Mouse (Mus musculus): ENCODE measurements around the gene Pgbd5. TPM values are rescaled to one million over a fixed set of nuclear protein-coding genes. Genes with fewer than 3 reads are reported as not detected.

The Pgbd5 gene
- polyA plus RNA-seq, 1 experiment, result 20.0 TPM

- Histone ChIP-seq H3K4me1 (ENCODE audit: control insufficient read depth, insufficient read depth, low read length) (no peaks in the 10 kb centered on the region), H3K27me3 (ENCODE audit: control insufficient read depth, insufficient read depth, low read length) (no peaks in the 10 kb centered on the region), H3K27ac (ENCODE audit: control insufficient read depth, insufficient read depth, low read depth, low read length) (no peak overlapping the region), H3K4me3 (ENCODE audit: control insufficient read depth, low read depth, low read length) (no peak overlapping the region), H3K36me3 (ENCODE audit: control insufficient read depth, insufficient read depth, low read length) (no peaks in the 10 kb centered on the region)
- TF ChIP-seq CTCF (IDR thresholded peaks at IDR 0.05; ENCODE audit: control insufficient read depth, insufficient read depth, insufficient replicate concordance, low read depth, low read length) (no peak), POLR2A (IDR thresholded peaks at IDR 0.05; ENCODE audit: control insufficient read depth, low read depth, low read length) (no peak)
Measured at GRCm38 (mm10) chr8:124348087-124348486, 91.4 kb downstream of the Pgbd5 start.

DNA sequence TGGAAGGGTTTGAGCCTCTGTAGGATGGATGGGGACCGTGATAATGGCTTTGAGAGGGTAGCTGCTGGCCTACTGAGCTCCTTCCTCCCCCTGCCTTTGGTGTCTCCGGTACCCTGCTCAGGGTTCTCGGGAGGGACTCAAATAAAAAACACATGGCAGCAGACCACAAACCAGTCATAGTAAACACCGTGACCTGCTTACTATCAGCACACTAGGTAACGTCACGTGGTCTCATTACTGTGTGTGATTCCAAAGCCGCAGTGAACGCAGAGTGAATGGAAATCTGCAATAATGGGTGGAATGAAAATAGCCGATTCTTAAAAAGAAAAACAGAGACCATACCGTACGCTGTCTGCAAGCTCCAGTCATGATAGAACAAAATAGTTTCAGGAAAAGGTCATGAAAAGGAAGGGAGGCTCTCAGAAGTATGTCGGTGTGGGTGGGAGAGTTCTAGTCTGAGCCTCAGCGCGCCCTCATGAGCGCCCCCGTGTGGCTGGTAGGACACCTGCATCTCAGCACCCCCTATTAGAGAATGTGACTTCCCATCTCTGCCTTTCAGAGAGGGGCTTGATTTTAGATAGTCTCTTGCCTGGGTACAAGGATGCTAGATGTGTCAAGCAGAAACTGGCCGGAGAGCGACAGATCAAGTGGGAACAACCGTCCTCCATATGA is 92.5 kb downstream of the Pgbd5 start:
- H3K4me3 ChIP-seq (ENCODE audit: control insufficient read depth, low read depth, low read length), result no peak overlapping the region

DNA sequence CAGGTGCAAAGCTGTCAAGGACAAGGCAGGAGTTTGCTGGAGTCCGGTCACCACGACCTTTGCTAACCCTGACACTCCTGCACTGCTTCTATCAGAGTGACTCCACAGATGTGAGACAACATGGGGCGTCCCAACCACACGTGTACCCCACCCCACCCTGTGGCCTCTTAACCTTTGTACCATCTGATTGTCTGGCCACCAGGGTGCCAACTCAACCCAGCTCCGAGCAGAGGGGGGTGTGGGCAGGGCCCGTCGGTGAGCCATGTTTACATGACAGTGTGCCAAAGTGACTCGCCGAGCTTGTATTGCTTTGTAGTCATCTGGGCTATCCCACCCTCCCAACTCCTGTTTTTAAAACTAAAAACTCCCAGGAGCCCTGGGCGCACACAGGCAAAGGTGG is 94.4 kb downstream of the Pgbd5 start:
- Histone ChIP-seq H3K4me3 (ENCODE audit: control insufficient read depth, low read depth, low read length) (no peak overlapping the region), H3K36me3 (ENCODE audit: control insufficient read depth, insufficient read depth, low read length) (no peaks in the 10 kb centered on the region), H3K4me1 (ENCODE audit: control insufficient read depth, insufficient read depth, low read length) (no peaks in the 10 kb centered on the region), H3K27me3 (ENCODE audit: control insufficient read depth, insufficient read depth, low read length) (no peaks in the 10 kb centered on the region), H3K27ac (ENCODE audit: control insufficient read depth, insufficient read depth, low read depth, low read length) (no peak overlapping the region)
- TF ChIP-seq POLR2A (IDR thresholded peaks at IDR 0.05; ENCODE audit: control insufficient read depth, low read depth, low read length), result no peak
- TF ChIP-seq CTCF (IDR thresholded peaks at IDR 0.05; ENCODE audit: control insufficient read depth, insufficient read depth, insufficient replicate concordance, low read depth, low read length), result no peak

More for the DNA sequence above, 92.5 kb downstream of the Pgbd5 start:
- TF ChIP-seq CTCF (IDR thresholded peaks at IDR 0.05; ENCODE audit: control insufficient read depth, insufficient read depth, insufficient replicate concordance, low read depth, low read length) (peak; percentile 87; the same call in 1 of the 2 replicates), POLR2A (IDR thresholded peaks at IDR 0.05; ENCODE audit: control insufficient read depth, low read depth, low read length) (no peak)
- Histone ChIP-seq H3K27ac (ENCODE audit: control insufficient read depth, insufficient read depth, low read depth, low read length) (no peak overlapping the region), H3K4me1 (ENCODE audit: control insufficient read depth, insufficient read depth, low read length) (no peaks in the 10 kb centered on the region), H3K27me3 (ENCODE audit: control insufficient read depth, insufficient read depth, low read length) (no peaks in the 10 kb centered on the region), H3K36me3 (ENCODE audit: control insufficient read depth, insufficient read depth, low read length) (no peaks in the 10 kb centered on the region)

DNA sequence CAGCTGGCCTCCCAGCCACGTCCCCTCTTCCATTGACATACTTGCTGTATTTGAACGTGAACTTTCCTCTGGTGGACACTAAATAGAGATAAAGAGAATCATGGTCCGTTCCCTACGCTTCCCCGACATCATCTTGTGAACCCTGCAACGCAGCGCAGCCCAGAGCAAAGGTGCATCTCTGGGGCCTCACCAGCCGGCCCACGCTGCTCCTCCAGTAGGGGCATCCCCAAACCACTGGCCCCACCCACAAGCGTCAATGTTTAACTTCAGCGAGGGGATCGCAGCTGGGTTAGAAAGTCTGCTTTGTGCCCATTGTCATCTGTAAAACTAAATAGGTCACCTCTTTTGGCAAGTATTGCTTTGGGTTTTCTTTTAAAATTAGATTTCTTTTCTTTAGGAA is 95.5 kb downstream of the Pgbd5 start:
- no peak overlapping the region for H3K27ac ChIP-seq (ENCODE audit: control insufficient read depth, insufficient read depth, low read depth, low read length)
- H3K27me3 ChIP-seq (ENCODE audit: control insufficient read depth, insufficient read depth, low read length), result no peaks in the 10 kb centered on the region
- TF ChIP-seq POLR2A (IDR thresholded peaks at IDR 0.05; ENCODE audit: control insufficient read depth, low read depth, low read length) (no peak), CTCF (IDR thresholded peaks at IDR 0.05; ENCODE audit: control insufficient read depth, insufficient read depth, insufficient replicate concordance, low read depth, low read length) (no peak)
- no peaks in the 10 kb centered on the region for H3K4me1 ChIP-seq (ENCODE audit: control insufficient read depth, insufficient read depth, low read length)
- no peaks in the 10 kb centered on the region for H3K36me3 ChIP-seq (ENCODE audit: control insufficient read depth, insufficient read depth, low read length)
- no peak overlapping the region for H3K4me3 ChIP-seq (ENCODE audit: control insufficient read depth, low read depth, low read length)

DNA sequence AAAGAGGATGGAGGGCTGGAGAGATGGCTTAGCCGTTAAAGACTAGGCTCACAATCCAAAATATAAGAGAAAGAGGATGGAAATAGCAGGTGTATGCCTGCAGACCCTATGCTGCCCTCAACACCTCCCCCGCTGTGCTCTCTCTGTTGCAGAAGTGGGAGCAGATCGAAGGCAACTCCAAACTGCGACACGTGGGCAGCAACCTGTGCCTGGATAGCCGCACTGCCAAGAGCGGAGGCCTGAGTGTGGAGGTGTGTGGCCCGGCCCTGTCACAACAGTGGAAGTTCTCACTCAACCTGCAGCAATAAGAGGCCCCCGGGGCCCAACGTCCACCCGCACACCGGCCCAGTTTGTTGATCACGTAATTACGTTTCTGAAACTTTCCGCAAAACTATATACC is 96.3 kb downstream of the Pgbd5 start:
- no peaks in the 10 kb centered on the region for H3K4me1 ChIP-seq (ENCODE audit: control insufficient read depth, insufficient read depth, low read length)
- H3K27me3 ChIP-seq (ENCODE audit: control insufficient read depth, insufficient read depth, low read length), result no peaks in the 10 kb centered on the region
- no peak for TF ChIP-seq CTCF (IDR thresholded peaks at IDR 0.05; ENCODE audit: control insufficient read depth, insufficient read depth, insufficient replicate concordance, low read depth, low read length)
- TF ChIP-seq POLR2A (IDR thresholded peaks at IDR 0.05; ENCODE audit: control insufficient read depth, low read depth, low read length), result no peak
- H3K27ac ChIP-seq (ENCODE audit: control insufficient read depth, insufficient read depth, low read depth, low read length), result no peak overlapping the region
- H3K36me3 ChIP-seq (ENCODE audit: control insufficient read depth, insufficient read depth, low read length), result no peaks in the 10 kb centered on the region
- no peak overlapping the region for H3K4me3 ChIP-seq (ENCODE audit: control insufficient read depth, low read depth, low read length)

- Histone ChIP-seq H3K36me3 (ENCODE audit: control insufficient read depth, insufficient read depth, low read length) (no peaks in the 10 kb centered on the region), H3K4me3 (ENCODE audit: control insufficient read depth, low read depth, low read length) (no peak overlapping the region), H3K27ac (ENCODE audit: control insufficient read depth, insufficient read depth, low read depth, low read length) (no peak overlapping the region), H3K27me3 (ENCODE audit: control insufficient read depth, insufficient read depth, low read length) (no peaks in the 10 kb centered on the region), H3K4me1 (ENCODE audit: control insufficient read depth, insufficient read depth, low read length) (no peaks in the 10 kb centered on the region)
- TF ChIP-seq POLR2A (IDR thresholded peaks at IDR 0.05; ENCODE audit: control insufficient read depth, low read depth, low read length) (no peak), CTCF (IDR thresholded peaks at IDR 0.05; ENCODE audit: control insufficient read depth, insufficient read depth, insufficient replicate concordance, low read depth, low read length) (no peak)
Measured at GRCm38 (mm10) chr8:124340360-124341068, 98.9 kb downstream of the Pgbd5 start.

- H3K36me3 ChIP-seq (ENCODE audit: control insufficient read depth, insufficient read depth, low read length), result no peaks in the 10 kb centered on the region
- no peak overlapping the region for H3K27ac ChIP-seq (ENCODE audit: control insufficient read depth, insufficient read depth, low read depth, low read length)
- H3K4me1 ChIP-seq (ENCODE audit: control insufficient read depth, insufficient read depth, low read length), result no peaks in the 10 kb centered on the region
- no peak for TF ChIP-seq POLR2A (IDR thresholded peaks at IDR 0.05; ENCODE audit: control insufficient read depth, low read depth, low read length)
- TF ChIP-seq CTCF (IDR thresholded peaks at IDR 0.05; ENCODE audit: control insufficient read depth, insufficient read depth, insufficient replicate concordance, low read depth, low read length), result no peak
- H3K4me3 ChIP-seq (ENCODE audit: control insufficient read depth, low read depth, low read length), result no peak overlapping the region
- H3K27me3 ChIP-seq (ENCODE audit: control insufficient read depth, insufficient read depth, low read length), result no peaks in the 10 kb centered on the region
Measured at GRCm38 (mm10) chr8:124339742-124340141, 99.7 kb downstream of the Pgbd5 start.
